Mouse (Mus musculus) stomach, postnatal 0 days (tissue): Measurements from ENCODE around the gene AW549877. TPM values are rescaled to one million over a fixed set of nuclear protein-coding genes. Genes with fewer than 3 reads are reported as not detected.
A peak's percentile ranks its signal among the peaks of the same experiment; 100 is the strongest.

Experiments used
- ATAC-seq: fragments of 200-750 bp; cut with Nextera tagmentation; 2 replicates; pipeline ENCODE4 v1.8.0; 2017; ENCODE audit not compliant: low FRiP score, low TSS enrichment
- DNase-seq: peaks from one replicate; pipeline ENCODE4 v3.0.0-alpha.2; 2016; ENCODE audit warnings: low spot score
- H3K27ac ChIP-seq: fragments of 300-500 bp; sonication (generic); replicated peaks from 2 replicates; pipeline ENCODE4 v1.5.1; 2014; ENCODE audit warnings: mild to moderate bottlenecking, control low read depth
- H3K27me3 ChIP-seq: fragments of 300-500 bp; sonication (generic); 2 replicates; pipeline ENCODE4 v1.6.1; 2014; ENCODE audit warnings: low read length; ENCODE audit not compliant: control insufficient read depth, insufficient read depth
- H3K36me3 ChIP-seq: fragments of 300-500 bp; sonication (generic); 2 replicates; pipeline ENCODE4 v1.6.1; 2014; ENCODE audit warnings: low read length, mixed read lengths; ENCODE audit not compliant: control insufficient read depth, insufficient read depth
- H3K4me1 ChIP-seq: fragments of 300-500 bp; sonication (generic); replicated peaks from 2 replicates; pipeline ENCODE4 v1.6.1; 2014; ENCODE audit warnings: antibody characterized with exemption; ENCODE audit not compliant: control insufficient read depth, insufficient read depth
- H3K4me2 ChIP-seq: fragments of 300-500 bp; sonication (generic); replicated peaks from 2 replicates; pipeline ENCODE4 v1.6.1; 2014; ENCODE audit warnings: low read depth, mild to moderate bottlenecking, control low read depth, moderate library complexity
- H3K4me3 ChIP-seq: fragments of 300-500 bp; sonication (generic); 2 replicates; pipeline ENCODE4 v1.5.1; 2014; ENCODE audit warnings: low read depth, low read length, control low read depth
- H3K9ac ChIP-seq: fragments of 300-500 bp; sonication (generic); 2 replicates; pipeline ENCODE4 v1.6.1; 2014; ENCODE audit warnings: mild to moderate bottlenecking, low read length, control low read depth, mixed read lengths
- H3K9me3 ChIP-seq: fragments of 300-500 bp; sonication (generic); 2 replicates; pipeline ENCODE4 v1.6.1; 2016; ENCODE audit warnings: low read length; ENCODE audit not compliant: control insufficient read depth
- CTCF ChIP-seq: IDR thresholded peaks from 2 replicates; pipeline ENCODE4 v1.5.1; 2016; ENCODE audit warnings: antibody characterized with exemption, low read depth, mild to moderate bottlenecking, moderate library complexity
- EP300 ChIP-seq: optimal IDR thresholded peaks from 2 replicates; pipeline ENCODE3; 2016; ENCODE audit warnings: antibody characterized with exemption
- WGBS: fragments of 180-500 bp; shearing (Covaris S2); extraction: QIAGEN DNeasy Blood & Tissue Kit; methylation state at CpG from one replicate; pipeline ENCODE4 v1.1.7; 2014; 5-methylcytosine and 5-hydroxymethylcytosine counted together
- polyA plus RNA-seq: library from polyadenylated mRNA; unstranded; fragments of >200 nt; fragmentation: Nextera tagmentation; extraction: Ambion mirVana; gene quantifications from 2 replicates; pipeline ENCODE4 v1.2.1, GENCODE M21; 2015

Gene AW549877
- polyA plus RNA-seq, 1 experiment from 2014 or later, result 10.9 TPM

DNA sequence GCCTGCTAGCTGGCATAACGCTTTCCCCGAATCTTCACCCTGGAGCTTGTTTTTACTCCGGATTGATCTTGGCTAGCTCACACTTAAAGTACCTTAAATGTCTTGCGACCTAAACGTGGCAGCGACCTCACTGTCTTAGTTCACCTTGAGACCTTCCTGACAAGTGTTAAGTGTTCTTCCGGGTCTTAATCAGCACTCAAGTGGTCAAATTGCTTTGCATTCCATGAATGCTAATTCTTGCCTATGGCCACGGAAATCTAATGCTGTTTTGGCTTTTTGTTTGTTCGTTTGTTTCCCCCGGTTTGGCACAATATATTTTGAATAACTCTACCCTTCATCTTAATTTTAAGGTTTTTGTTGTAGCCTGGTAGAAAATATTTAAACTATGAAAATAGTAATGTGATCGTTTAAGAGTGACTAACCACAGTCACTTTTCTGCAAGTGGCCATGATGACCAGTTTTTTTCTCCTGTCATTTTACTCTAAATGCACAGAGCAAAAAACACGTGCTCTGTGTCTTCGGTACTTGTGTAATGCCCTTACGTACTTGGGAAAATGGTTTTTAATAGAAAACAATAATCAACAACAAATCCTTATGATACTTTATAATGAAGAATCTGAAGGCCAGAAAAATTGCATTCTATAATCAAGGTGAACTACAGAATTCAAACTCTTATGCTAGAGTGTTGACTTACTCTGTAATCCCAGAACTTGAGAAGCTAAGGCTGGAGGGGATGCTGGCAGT is 895 bp upstream of the AW549877 start:
- H3K36me3 ChIP-seq, result peaks cover 3% of the 10 kb centered on the region; the same call in 1 of the 2 replicates
- H3K4me3 ChIP-seq, result peak overlapping the region; percentile 88
- peak overlapping the region; percentile 67 for H3K4me2 ChIP-seq
- 21% methylated on average over 14 of the region's 14 CpGs for WGBS
- no peaks in the 10 kb centered on the region for H3K27me3 ChIP-seq
- ATAC-seq (no peak), DNase-seq (no peak)
- H3K9me3 ChIP-seq, result no peaks in the 10 kb centered on the region
- peak overlapping the region; percentile 58 for H3K9ac ChIP-seq
- H3K4me1 ChIP-seq, result no peaks in the 10 kb centered on the region
- TF ChIP-seq CTCF (no peak), EP300 (no peak)
- peak overlapping the region; percentile 90 for H3K27ac ChIP-seq

DNA sequence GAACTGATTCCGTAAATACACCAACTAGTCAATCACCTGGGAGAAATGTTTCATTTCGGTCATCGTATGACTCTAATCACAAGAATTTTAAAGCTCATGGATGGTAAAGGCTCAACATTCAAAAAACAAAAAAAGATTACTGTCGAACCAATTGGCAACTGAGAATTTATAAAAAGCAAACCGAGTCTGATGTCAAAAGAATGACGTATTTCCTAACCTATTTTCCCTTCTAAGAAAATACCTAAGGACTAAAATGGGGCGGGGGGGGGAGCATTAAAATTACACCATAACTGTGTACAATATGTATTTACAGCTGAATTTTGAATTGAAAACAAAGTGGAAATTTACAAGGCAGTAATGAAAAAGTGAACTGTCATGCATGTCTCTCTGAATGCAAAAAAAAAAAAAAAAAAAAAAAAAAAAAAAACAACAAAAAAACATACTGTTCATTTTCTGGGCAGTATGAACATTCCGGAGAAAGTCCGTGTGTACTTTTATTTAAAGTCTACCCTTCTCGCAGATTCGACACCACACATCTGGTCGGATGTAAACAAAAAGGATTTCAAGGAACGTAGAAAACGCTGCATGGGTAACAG is 594 bp downstream of the AW549877 start:
- Histone ChIP-seq H3K27me3 (no peaks in the 10 kb centered on the region), H3K4me2 (peak overlapping the region; percentile 44), H3K36me3 (peaks cover 12% of the 10 kb centered on the region), H3K9ac (peak overlapping the region; percentile 93), H3K4me3 (peak overlapping the region; percentile 88), H3K9me3 (no peaks in the 10 kb centered on the region), H3K27ac (peak overlapping the region; percentile 97), H3K4me1 (no peaks in the 10 kb centered on the region)
- DNase-seq (no peak), ATAC-seq (no peak)
- 20% methylated on average over 14 of the region's 14 CpGs for WGBS
- no peak for TF ChIP-seq EP300
- no peak for TF ChIP-seq CTCF

DNA sequence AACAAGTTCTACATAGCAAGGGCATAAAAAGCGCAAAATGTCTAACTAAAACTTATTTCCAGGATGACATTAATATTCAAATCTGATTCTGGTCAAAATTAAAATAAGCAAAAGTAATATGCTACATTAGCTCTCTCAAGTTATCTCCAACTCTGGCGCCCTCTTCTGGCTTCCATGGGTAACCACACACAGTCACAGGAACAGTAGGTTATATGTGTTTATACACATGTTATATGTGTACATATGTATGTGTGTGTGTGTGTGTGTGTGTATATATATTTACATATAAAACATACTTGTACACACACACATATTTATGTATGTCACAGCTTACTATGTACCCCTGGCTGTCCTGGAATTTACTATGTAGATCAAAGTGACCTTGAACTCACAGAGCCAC is 7.6 kb downstream of the AW549877 start:
- Histone ChIP-seq H3K4me3 (no peak overlapping the region), H3K27me3 (no peaks in the 10 kb centered on the region), H3K9ac (no peak overlapping the region), H3K36me3 (peaks cover 21% of the 10 kb centered on the region), H3K9me3 (no peaks in the 10 kb centered on the region), H3K4me1 (no peaks in the 10 kb centered on the region), H3K27ac (no peak overlapping the region), H3K4me2 (no peak overlapping the region)
- 58% methylated on average over 2 of the region's 2 CpGs for WGBS
- TF ChIP-seq CTCF (peak; percentile 80), EP300 (no peak)
- ATAC-seq (no peak), DNase-seq (peak; percentile 36)

DNA sequence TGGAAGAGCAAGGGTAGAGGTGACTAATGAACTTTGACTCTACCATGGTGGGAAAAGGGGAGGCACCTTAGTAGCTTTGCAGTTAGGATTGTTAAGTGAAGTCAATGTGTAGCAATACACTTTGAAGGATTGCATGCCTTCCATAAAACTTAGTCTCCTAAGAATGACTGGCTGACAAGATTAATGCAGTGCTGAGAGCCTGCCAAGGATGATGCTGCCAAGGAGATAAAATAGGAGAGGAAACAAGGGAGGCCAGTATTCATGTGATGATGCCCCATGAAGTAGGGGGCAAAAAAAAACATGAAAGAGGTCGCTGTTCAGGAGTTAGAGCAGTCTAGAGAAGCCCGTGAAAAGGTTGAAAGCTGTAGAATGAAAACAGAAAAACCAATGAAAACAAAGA is 10.7 kb downstream of the AW549877 start:
- ATAC-seq, result no peak
- H3K4me3 ChIP-seq, result no peak overlapping the region
- TF ChIP-seq EP300 (no peak), CTCF (no peak)
- no peak overlapping the region for H3K4me2 ChIP-seq
- no peak overlapping the region for H3K9ac ChIP-seq
- DNase-seq, result no peak
- H3K4me1 ChIP-seq, result no peaks in the 10 kb centered on the region
- H3K36me3 ChIP-seq, result peaks cover 9% of the 10 kb centered on the region; the same call in 1 of the 2 replicates
- no peaks in the 10 kb centered on the region for H3K9me3 ChIP-seq
- no peak overlapping the region for H3K27ac ChIP-seq
- no peaks in the 10 kb centered on the region for H3K27me3 ChIP-seq
- WGBS, result 86% methylated on average over 2 of the region's 2 CpGs

DNA sequence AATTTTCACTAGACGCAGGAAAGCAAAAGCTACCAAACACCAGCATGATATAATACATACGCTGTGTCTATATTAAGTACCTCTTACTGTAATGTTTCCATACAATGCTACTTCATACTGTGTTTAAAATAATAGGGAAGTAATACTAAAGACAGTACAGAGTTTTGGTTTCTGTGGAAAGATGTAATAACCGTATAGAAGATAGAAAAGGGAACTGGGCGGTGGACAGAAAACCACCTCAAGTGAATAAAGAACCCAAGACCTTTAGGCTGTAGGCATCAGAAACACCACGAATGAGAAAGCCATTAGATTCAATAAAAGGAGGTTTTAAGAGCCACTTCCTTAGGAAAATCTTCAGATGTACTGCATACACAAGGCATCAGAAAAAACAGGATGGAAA is 12.8 kb downstream of the AW549877 start:
- ATAC-seq (no peak), DNase-seq (no peak)
- Histone ChIP-seq H3K4me1 (no peaks in the 10 kb centered on the region), H3K9ac (no peak overlapping the region), H3K9me3 (no peaks in the 10 kb centered on the region), H3K36me3 (peaks cover 9% of the 10 kb centered on the region; the same call in 1 of the 2 replicates), H3K27ac (no peak overlapping the region), H3K4me2 (no peak overlapping the region), H3K27me3 (no peaks in the 10 kb centered on the region), H3K4me3 (no peak overlapping the region)
- TF ChIP-seq EP300, result no peak
- 84% methylated on average over 5 of the region's 5 CpGs for WGBS

DNA sequence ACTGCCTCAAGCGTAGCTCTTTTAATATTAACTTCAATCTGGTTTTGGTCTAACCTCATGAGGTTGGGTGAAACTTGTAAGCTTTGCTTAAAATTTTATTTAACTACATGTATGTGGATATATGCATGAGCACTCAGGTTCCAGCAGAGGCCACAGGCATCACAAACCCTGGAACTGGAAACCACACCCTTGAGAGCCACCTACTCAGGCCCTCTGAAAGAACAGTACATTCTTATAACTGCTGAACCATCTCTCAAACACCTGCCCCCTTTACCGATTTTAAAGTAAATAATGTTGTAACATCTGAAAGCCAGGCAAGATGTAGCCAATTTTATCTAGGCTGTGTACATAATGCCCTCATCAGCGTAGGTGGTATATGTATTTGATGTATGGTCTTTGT is 15.7 kb downstream of the AW549877 start:
- Histone ChIP-seq H3K4me1 (no peaks in the 10 kb centered on the region), H3K27me3 (no peaks in the 10 kb centered on the region), H3K4me3 (peak overlapping the region; percentile 81), H3K36me3 (peaks cover 1% of the 10 kb centered on the region; the same call in 1 of the 2 replicates), H3K9ac (peak overlapping the region; percentile 96; the same call in 1 of the 2 replicates), H3K27ac (peak overlapping the region; percentile 99), H3K9me3 (no peaks in the 10 kb centered on the region), H3K4me2 (peak overlapping the region; percentile 70)
- ATAC-seq, result no peak
- WGBS, result 63% methylated on average over 3 of the region's 3 CpGs
- no peak for TF ChIP-seq CTCF
- no peak for DNase-seq
